Mouse (Mus musculus) v-Abl transformed pro-B cells (cell line): ENCODE data around the gene Gla.

Experiments
- in situ Hi-C, 2 experiments: fragments of 400-800 bp; cut with MboI; formaldehyde crosslinking; loops; one replicate each; pipeline ENCODE4 v1.15.1; 2025; ENCODE audit not compliant: unreplicated experiment in 2 of 2

Gla gene

GRCm38 (mm10) chrX:134600659-134601379, at the start of gene Gla, which contains the start of gene Hnrnph2:
TSS of gene Gla (minus strand) at chrX:134601125.
TSS of gene Hnrnph2 (plus strand) at chrX:134601179.
- in situ Hi-C loops = loop anchor here (5.0 to 25.0 kb wide), 5 partner anchors 39 to 486 kb away; no protein-coding TSS in a partner anchor

DNA sequence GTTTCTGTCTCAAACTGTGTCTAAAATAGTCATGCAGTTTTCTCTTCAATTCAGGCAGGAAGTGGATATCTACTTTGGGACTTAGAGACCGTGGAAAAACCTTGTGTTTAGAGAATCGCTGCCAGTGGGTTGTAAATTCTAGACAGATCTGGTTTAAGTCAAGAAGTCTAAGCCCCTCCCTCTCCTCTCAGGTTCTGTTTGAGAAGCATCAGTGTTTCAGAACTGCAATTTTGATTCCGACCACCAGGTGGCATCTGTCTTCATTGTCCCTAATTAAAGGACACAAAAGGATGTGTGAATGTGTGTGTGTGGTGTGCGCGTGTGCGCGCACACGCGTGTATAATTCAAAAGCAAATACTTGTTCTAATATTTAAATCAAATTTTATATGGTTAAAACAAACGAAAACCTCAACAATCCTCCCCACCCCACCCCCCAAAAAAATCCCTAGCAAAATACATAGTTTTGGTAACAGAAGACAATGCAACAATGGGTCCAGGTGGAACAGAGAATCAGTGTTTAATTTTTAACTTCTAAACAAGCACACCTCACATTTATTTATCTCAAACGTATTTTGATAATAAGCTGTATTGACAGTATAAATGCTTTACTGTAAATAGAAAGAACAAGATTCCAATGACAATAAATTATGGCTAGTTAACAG, 47.2 kb upstream of the Gla start:
- in situ Hi-C loops = loop anchor here (5.0 to 10.0 kb wide), 2 partner anchors 77 to 79 kb away; no protein-coding TSS in a partner anchor

GRCm38 (mm10) chrX:134647421-134647820, 46.5 kb upstream of the Gla start:
- in situ Hi-C loops = loop anchor here (5.0 to 10.0 kb wide), 2 partner anchors 77 to 80 kb away; no protein-coding TSS in a partner anchor

- in situ Hi-C loops = loop anchor here (5.0 to 10.0 kb wide), 2 partner anchors 78 to 81 kb away; no protein-coding TSS in a partner anchor
Measured at GRCm38 (mm10) chrX:134646338-134646737, 45.4 kb upstream of the Gla start.

DNA sequence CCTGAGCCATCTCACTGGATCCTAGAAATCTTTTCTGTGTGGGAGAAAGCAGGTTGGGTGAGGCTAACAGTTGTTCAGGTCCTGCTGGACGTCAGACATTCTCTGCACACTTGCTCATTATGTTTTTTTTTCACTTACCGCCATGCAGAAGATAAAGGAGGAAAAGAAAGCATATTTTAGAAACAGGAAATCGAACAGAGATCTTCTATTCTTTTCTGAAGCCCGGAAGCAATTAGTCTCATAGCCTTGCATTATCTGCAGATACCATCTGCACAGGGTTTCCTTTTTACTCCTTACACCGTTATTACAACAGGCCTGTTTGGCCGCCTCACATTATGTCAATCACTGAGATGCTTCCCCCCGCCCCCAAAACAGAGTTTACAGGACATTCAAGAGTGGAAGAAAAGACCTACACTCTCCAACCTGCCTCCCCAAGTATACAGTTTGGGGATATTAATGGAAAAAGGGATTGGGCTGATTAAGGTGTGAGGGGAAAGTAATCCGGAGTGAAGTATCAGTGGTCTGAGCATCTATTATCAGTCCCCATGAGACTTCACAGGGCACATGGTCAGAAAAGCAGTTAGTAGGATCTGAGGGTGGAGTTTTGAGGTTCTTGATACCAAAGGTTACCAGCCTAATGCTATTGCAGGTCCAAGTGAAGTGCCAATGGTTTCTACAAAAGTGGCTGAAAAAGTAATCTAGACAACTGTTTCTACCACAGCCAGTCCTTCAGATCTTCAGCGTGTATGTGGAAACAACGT, 40.3 kb upstream of the Gla start:
- in situ Hi-C loops = loop anchor here in 1 of 2 experiments (10.0 kb wide), 1 partner anchor 84 kb away; no protein-coding TSS in a partner anchor

- in situ Hi-C loops = no loop called here
Measured at GRCm38 (mm10) chrX:134635860-134636259, 34.9 kb upstream of the Gla start.

- in situ Hi-C loops = no loop called here
Measured at GRCm38 (mm10) chrX:134635111-134635510, 34.2 kb upstream of the Gla start.

DNA sequence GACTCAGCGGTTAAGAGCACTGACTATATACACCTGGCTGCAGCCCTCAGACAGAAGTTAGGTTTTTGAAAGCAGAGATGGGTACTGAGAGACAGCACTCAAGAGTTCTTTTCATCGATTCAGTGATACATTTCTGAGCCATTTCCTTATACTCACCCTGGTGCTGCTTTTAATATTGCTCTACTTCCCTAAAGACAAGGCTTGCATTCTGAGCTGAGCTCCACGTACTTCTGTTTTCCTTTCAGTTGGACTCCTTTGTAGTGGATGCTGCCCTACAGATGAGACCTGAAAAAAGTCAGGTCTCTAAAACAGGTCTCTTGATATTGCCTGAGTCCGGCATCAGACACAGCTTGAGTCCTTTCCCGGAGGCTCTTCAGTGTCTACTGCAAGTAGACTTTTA, 31.8 kb upstream of the Gla start:
- in situ Hi-C loops = no loop called here

- in situ Hi-C loops = no loop called here
Measured at GRCm38 (mm10) chrX:134628200-134628599, 27.3 kb upstream of the Gla start.

GRCm38 (mm10) chrX:134623350-134623749, 22.4 kb upstream of the Gla start:
- in situ Hi-C loops = loop anchor here (25.0 kb wide), 2 partner anchors 286 to 464 kb away; no protein-coding TSS in a partner anchor

DNA sequence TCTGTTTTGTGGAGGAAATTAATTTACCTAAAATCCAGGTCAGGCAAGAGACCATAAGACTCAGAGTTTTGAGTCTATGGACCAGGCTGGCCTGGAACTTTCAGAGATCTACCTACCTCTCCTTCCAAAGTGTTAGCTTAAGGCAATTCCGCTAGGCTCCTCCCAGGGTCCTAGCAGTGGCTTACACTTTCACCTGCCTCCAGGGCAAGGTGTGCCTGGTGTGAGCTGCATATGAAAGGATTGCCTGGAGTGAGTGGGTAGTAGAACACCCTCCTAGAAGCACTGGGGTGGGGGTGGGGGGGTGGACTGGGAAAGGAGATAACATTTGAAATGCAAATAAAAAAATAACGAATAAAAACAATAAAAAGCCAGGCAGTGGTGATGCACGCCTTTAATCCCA, 20.8 kb upstream of the Gla start:
- in situ Hi-C loops = loop anchor here (25.0 kb wide), 2 partner anchors 284 to 466 kb away; no protein-coding TSS in a partner anchor

DNA sequence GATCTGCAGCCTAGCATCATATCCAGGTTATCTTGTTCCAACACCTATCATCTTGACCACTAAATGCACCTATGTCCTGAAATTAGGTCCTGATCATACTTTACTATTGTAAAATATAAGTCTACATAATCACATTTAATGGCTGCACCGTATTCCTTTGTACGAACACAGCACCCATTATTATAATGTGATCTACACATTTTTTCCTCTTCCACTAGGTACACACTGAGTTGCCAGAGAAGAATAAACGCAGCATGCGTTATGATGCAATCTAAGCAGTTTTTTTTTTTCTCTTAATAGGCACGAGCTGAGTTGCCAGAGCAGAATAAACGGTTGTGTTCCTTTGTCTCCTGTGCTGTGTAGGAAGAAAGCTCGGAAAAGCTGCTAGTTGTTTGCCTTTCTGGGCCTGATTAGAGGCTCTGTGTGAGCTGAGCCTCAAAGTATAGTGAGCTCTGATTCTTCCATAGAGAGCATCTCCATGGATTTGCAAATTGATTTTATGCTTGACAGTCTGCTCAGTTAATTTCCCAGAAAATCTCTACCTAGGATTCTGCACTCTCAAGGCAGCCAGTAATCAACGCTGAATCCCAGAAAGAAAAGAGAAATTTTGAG, 19.4 kb upstream of the Gla start:
- in situ Hi-C loops = loop anchor here (25.0 kb wide), 2 partner anchors 283 to 467 kb away; no protein-coding TSS in a partner anchor

GRCm38 (mm10) chrX:134619695-134620094, 18.8 kb upstream of the Gla start:
- in situ Hi-C loops = loop anchor here (10.0 to 25.0 kb wide), 4 partner anchors 105 to 675 kb away; no protein-coding TSS in a partner anchor

- in situ Hi-C loops = loop anchor here (10.0 to 25.0 kb wide), 4 partner anchors 110 to 670 kb away; no protein-coding TSS in a partner anchor
Measured at GRCm38 (mm10) chrX:134614306-134614705, 13.4 kb upstream of the Gla start.

- in situ Hi-C loops = loop anchor here (10.0 to 25.0 kb wide), 4 partner anchors 112 to 668 kb away; no protein-coding TSS in a partner anchor
Measured at GRCm38 (mm10) chrX:134612285-134612959, 11.5 kb upstream of the Gla start.

DNA sequence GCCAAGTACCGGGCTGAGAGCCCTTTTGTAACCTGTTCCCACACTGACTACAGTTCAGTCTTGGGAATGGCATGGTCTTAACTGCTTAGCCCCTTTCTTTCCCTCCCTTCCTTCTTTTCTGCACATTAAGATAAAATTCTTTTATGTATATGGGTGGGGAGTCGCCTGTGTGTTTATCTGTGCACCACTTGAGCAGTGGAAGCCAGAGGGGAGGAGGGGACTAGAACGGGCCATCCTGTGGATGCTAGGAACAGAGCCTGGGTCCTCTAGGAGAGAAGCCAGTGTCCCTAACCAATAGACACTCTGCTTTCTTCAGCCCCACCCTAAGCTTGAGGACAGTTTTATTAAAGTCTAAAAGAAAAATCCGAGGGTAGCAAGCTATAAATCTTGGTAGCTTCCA, 10.1 kb upstream of the Gla start:
- in situ Hi-C loops = loop anchor here (10.0 to 25.0 kb wide), 4 partner anchors 114 to 666 kb away; no protein-coding TSS in a partner anchor

DNA sequence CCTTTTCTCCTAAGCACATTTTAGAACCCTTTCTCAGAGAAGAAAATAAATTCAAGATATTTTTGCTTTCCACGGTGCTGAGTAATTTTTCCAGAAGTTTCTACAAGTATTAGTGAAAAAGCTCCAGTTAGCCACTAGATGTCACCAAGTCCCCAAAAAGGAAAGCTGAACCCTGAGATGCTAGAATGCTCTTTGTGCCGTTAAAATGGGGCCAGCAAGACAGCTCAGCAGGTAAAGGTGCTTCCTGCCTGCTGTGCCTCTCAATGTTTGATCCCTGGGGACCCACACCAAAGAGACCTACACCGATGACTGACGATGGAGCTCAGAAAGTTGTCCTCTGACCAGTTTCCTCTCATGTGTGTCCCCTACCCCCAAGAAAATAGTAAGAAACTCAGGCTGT, 8.5 kb upstream of the Gla start:
- in situ Hi-C loops = loop anchor here (10.0 to 25.0 kb wide), 3 partner anchors 272 to 478 kb away; no protein-coding TSS in a partner anchor

- in situ Hi-C loops = loop anchor here (5.0 to 25.0 kb wide), 5 partner anchors 39 to 486 kb away; no protein-coding TSS in a partner anchor
Measured at GRCm38 (mm10) chrX:134601380-134602120, 625 bp upstream of the Gla start.
